Mouse (Mus musculus): ENCODE results near the gene Sipa1l1.

Sipa1l1 gene

DNA sequence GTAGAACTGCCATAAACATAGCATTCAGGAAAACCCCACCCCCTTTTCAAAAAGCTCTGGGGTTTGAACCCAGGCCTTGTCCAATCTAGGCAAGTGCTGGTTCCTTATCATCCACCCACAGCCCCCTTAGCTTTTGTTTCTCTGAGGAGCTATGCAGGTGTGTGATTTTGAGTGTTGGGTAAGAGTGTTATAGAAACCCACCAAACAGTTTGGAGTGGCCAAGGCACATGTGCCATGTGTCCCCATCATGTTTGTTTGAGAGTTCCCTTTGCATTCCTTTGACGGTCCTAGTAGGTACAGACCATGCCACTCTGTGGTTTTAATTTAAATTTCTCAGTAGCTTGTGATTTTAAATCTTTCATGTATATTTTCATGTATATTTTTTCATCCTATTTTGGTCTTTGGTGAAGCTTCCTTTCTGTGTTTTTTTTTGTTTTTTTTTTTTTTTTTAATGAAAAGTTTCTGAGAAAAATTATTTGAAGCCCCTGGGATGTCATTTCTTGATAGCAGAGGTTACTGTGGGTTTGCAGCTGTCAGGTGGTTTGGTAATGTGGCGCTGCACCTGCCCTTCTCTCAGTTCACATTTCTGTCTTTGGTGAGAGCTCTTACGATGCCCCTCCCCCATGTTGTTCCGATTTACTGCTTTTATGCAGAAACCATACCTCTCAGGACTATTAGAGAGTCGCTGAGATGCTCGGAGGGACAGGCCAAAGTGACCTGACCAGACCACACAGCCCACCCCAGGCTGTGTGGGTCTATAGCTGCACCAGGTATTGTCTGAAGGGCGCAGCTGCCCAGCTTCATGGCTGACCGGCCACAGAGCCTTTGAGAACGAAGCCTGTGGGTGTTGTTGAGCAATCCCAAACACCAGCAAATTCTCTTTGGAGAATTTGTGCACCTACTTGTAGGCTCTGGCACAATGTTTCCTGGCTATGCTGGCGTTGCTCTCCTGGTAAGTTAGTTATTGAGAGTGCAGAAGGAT, 126.1 kb downstream of the Sipa1l1 start:
- no peak for DNase-seq (ENCODE audit: low read depth, low spot score)

- no peak for DNase-seq (ENCODE audit: low read depth, low spot score)
These were observed 127.2 kb downstream of the Sipa1l1 start for GRCm38 (mm10) chr12:82296276-82296675.

- no peak for DNase-seq (ENCODE audit: low read depth, low spot score)
These were observed 128.1 kb downstream of the Sipa1l1 start for GRCm38 (mm10) chr12:82297196-82297595.

DNA sequence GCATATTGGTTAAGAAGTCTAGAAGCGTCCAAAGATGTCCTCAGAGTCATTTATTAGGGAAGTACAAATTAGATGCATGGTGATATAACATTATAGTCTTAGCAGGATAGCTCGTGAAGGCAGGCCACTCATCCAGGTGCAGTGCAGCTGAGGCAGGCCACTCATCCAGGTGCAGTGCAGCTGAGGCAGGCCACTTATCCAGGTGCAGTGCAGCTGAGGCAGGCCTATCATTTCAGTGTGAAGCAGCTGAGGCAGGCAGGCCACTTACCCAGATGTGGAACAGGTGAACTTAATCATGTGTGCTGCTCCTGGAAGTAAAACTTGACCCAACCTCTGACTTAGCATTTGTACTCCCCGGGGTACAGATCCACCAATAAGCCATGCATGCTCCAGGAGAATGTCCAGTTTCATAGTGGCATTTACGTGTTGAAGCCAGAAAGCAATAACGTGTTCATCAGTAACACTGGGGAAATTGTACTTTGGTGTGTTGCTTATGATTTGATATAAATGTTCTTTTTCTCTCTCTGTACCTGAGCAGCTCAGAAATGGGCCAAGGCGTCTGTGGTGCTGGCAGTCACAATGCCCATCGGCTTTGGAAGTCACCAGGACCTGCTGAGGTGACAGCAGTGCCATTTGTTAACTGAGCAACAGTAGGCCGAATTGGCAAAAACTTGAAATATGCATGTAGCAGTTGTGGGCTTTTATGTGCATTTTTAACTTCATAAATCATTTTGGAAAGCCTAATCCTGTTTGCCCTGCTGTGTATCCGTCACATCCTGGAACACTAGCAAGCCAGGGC, 129.7 kb downstream of the Sipa1l1 start:
- no peak for DNase-seq (ENCODE audit: low read depth, low spot score)

- DNase-seq (ENCODE audit: low read depth, low spot score) = no peak
These were observed 135.0 kb downstream of the Sipa1l1 start for GRCm38 (mm10) chr12:82304140-82304539.

- no peak for DNase-seq (ENCODE audit: low read depth, low spot score)
These were observed 136.9 kb downstream of the Sipa1l1 start for GRCm38 (mm10) chr12:82306035-82306434.

DNA sequence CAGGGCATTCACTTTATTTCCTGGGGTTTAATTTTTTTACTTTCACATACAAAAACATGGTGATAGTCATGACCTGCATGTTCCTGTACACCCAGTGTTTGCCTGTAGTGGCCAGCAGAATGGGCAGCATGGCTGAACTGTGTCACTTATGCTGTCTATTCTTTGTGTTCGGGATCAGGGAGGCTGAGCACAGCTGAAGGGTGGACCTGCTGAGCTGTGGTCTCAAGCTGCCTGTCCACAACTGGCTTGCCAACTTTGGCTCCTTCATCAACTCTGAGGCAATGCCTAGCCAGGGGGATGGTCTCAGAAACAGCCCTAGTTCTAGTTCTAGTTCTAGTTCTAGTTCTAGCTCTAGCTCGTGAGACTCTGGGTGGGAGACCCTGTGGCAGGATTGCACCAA, 142.5 kb downstream of the Sipa1l1 start:
- no peak for DNase-seq (ENCODE audit: low read depth, low spot score)

- DNase-seq (ENCODE audit: low read depth, low spot score) = no peak
These were observed 143.1 kb downstream of the Sipa1l1 start for GRCm38 (mm10) chr12:82312091-82312820.

DNA sequence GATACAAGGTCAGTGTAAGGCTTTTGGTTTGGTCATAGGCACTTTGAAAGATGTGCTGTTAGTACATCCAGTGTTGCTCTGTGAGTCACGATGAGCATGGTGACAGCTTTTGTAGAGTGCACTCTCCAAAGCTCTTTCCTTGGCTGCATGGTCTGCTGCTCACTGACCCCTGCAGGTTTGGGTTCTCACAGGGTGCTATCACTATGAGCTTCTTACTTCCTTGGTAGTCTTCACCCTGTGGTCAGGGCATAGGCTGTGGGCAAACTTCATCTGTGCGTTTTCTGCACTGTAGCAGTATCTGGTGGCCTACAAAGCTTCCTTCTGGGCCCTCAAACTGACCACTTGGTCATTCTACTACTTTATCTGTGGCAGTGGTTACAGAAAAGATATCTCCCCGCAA, 144.0 kb downstream of the Sipa1l1 start:
- no peak for DNase-seq (ENCODE audit: low read depth, low spot score)

- DNase-seq (ENCODE audit: low read depth, low spot score) = no peak
These were observed 150.5 kb downstream of the Sipa1l1 start for GRCm38 (mm10) chr12:82319436-82320131.

- DNase-seq (ENCODE audit: low read depth, low spot score) = peak; percentile 40
These were observed 151.1 kb downstream of the Sipa1l1 start for GRCm38 (mm10) chr12:82320204-82320603.

- DNase-seq (ENCODE audit: low read depth, low spot score) = no peak
These were observed 152.3 kb downstream of the Sipa1l1 start for GRCm38 (mm10) chr12:82321397-82321796.

DNA sequence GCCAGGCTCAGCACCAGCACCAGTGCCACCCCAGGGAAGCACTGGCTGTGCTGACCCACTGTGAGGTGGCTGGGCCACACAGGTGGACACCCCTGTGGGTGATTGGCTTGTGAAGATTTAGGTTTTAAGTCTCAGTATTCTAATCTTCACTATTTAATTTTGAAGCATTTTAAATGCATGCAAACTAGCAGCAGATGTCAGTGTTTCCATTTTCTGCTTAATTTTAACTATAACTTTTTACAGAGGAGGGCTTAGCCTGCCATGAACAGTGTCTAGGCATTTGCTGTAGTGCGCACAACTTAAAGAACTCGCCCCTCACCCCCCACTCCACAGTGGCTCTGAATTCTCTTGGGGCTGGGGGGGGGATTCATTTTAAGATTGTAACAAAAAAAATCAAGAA, 152.7 kb downstream of the Sipa1l1 start:
- no peak for DNase-seq (ENCODE audit: low read depth, low spot score)

- DNase-seq (ENCODE audit: low read depth, low spot score) = no peak
These were observed 153.8 kb downstream of the Sipa1l1 start for GRCm38 (mm10) chr12:82322759-82323451.

DNA sequence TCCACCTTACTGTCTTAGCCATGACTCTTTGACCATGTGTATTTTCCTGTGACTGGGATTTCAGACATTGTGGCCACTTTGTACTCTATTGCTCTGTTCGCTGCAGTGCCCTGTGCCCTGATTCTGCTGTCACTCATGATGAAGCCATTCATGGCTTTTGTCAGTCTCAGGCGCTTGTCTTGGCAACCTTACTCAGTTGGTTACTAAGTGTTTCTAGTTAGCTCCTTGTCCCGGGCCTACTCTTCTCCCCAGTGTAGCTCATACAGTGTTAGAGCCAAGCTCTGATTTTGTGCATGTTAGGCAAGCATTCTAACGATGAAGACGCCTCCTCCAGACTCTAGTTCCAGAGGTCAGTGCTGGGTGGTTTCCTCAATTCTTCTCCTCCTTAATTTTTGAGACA, 155.5 kb downstream of the Sipa1l1 start:
- no peak for DNase-seq (ENCODE audit: low read depth, low spot score)

GRCm38 (mm10) chr12:82325502-82325901, 156.4 kb downstream of the Sipa1l1 start:
- peak; percentile 48 for DNase-seq (ENCODE audit: low read depth, low spot score)

GRCm38 (mm10) chr12:82326438-82326837, 157.3 kb downstream of the Sipa1l1 start:
- DNase-seq (ENCODE audit: low read depth, low spot score) = no peak

DNA sequence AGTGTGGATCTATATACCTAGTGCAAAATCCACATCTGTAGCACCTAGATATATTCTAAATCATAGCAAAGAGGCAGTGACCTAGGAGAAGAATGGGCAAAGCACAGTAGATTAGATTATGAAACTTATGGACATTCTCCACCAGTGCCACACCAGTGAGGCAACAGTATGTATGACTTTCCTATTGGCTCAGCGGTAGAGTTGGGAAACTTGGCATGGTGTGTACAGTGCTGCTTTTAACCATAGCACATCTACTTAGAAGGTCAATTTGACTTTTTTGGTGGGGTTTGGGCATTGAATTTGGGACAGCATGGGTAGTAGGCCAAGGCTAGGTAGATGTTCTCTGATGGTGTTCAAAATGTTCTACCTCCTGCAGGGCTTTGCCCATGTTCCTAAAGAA, 159.0 kb downstream of the Sipa1l1 start:
- DNase-seq (ENCODE audit: low read depth, low spot score) = no peak

- no peak for DNase-seq (ENCODE audit: low read depth, low spot score)
These were observed 163.9 kb downstream of the Sipa1l1 start for GRCm38 (mm10) chr12:82332836-82333614.

- DNase-seq (ENCODE audit: low read depth, low spot score) = no peak
These were observed 164.9 kb downstream of the Sipa1l1 start for GRCm38 (mm10) chr12:82333999-82334398.
